Mouse (Mus musculus) layer of hippocampus, adult 8-10 months (tissue): Measurements from ENCODE around the gene Syt2. TPM values are rescaled to one million over a fixed set of nuclear protein-coding genes. Genes with fewer than 3 reads are reported as not detected.

Source experiments
- microRNA-seq, 2 experiments: library from miRNA; unstranded; fragments of <30 nt; microRNA quantifications; one replicate each; pipeline ENCODE4 v1.2.0; 2022
- total RNA-seq, 4 experiments: library from RNA; stranded (reverse); gene quantifications; 2 replicates each; pipeline ENCODE4 v1.2.4; 2022

Syt2 gene
- total RNA-seq, 4 experiments from 2014 or later, result 31.6 to 35.4 (median 34.6) TPM

Small RNAs within 50 kb of the gene (microRNA-seq; reads per million reads assigned to microRNA genes)
- 0 reads per million in 2 experiments for gene Gm22232

Other genes starting within 250 kb of the Syt2 start
- gene Cyb5r1, start 241.1 kb upstream of the Syt2 start, total RNA-seq, result 10 to 100 TPM; 28.8 to 43.0 (median 35.5) TPM
- 10 to 100 TPM; 54.3 to 62.3 (median 58.9) TPM for gene Adipor1, start 231.3 kb upstream of the Syt2 start, total RNA-seq
- 10 to 100 TPM; 37.8 to 46.1 (median 41.6) TPM for gene Klhl12, start 191.1 kb upstream of the Syt2 start, total RNA-seq
- gene Rabif, start 152.0 kb upstream of the Syt2 start, total RNA-seq, result 10 to 100 TPM; 20.0 to 26.7 (median 21.8) TPM
- gene Mgat4e, start 97.0 kb upstream of the Syt2 start, total RNA-seq, result not detected
- gene Kdm5b, start 86.5 kb upstream of the Syt2 start, total RNA-seq, result 10 to 100 TPM; 66.4 to 81.0 (median 72.1) TPM